Mouse (Mus musculus): ENCODE data around the gene Gm13083. TPM values are rescaled to one million over a fixed set of nuclear protein-coding genes. Genes with fewer than 3 reads are reported as not detected.
"Not testable (repeated sequence)": the region's sequence is repeated elsewhere in the genome, so short reads cannot be mapped to it uniquely, and the experiment has no call there.

Gene Gm13083
- not detected in 2 replicates for polyA plus RNA-seq (2012; rRNA removed)

DNA sequence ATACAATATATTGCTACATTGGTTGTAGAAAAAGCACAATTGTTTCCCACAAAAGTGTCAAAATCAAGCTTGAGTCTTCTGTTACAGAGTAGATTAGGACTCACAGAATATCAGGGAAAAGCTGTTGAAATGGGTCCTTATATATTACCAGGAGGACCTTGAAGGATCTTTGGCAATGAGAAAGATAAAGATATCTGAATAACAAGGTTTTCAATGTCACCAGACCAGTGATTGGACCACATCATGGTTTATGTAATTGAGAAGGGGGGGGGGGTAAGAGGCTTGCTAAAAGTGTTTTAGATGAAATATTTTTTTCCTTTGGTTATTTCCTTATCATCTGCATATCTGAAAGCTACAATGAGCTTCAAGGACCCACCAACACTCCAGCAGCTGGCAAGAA, at the start of gene Gm13083:
Gm13083 (plus strand) TSS at position 301 of the 400 bp plus-strand sequence.
- H3K27me3 ChIP-seq (ENCODE audit: control insufficient read depth, insufficient read depth, low read length); H3K4me3 ChIP-seq (ENCODE audit: control insufficient read depth, low read depth, low read length); H3K36me3 ChIP-seq (ENCODE audit: control insufficient read depth, insufficient read depth, low read length); H3K27ac ChIP-seq (ENCODE audit: control insufficient read depth, insufficient read depth, low read depth, low read length); H3K4me1 ChIP-seq (ENCODE audit: control insufficient read depth, insufficient read depth, low read length): not testable (repeated sequence)

DNA sequence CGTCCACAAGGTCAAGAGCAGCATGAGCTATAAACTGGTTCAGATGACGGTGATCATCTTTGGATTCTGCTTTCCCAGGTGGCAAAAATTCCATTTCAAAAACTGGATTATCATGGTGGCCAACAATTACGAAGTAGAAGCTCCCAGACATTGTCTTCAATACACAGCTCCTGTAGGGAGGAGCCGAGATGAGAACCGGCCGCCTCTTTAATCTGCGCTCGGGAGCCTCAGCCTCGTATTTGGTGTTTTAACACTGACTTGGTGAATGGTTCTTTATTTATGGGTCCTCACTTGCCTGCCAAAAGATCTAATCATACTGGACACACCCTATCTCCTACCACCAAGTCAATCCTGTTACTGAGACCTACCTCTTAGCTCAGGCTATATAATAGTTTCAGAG, 2.9 kb upstream of the Gm13083 start:
- H3K36me3 ChIP-seq (ENCODE audit: control insufficient read depth, insufficient read depth, low read length); H3K27ac ChIP-seq (ENCODE audit: control insufficient read depth, insufficient read depth, low read depth, low read length); H3K4me3 ChIP-seq (ENCODE audit: control insufficient read depth, low read depth, low read length); H3K4me1 ChIP-seq (ENCODE audit: control insufficient read depth, insufficient read depth, low read length); H3K27me3 ChIP-seq (ENCODE audit: control insufficient read depth, insufficient read depth, low read length): not testable (repeated sequence)

- not testable (repeated sequence) for H3K4me1 ChIP-seq (ENCODE audit: control insufficient read depth, insufficient read depth, low read length); H3K36me3 ChIP-seq (ENCODE audit: control insufficient read depth, insufficient read depth, low read length); H3K27ac ChIP-seq (ENCODE audit: control insufficient read depth, insufficient read depth, low read depth, low read length); H3K4me3 ChIP-seq (ENCODE audit: control insufficient read depth, low read depth, low read length); H3K27me3 ChIP-seq (ENCODE audit: control insufficient read depth, insufficient read depth, low read length)
These were observed 3.3 kb downstream of the Gm13083 start for GRCm38 (mm10) chr4:143618101-143618500.

- H3K36me3 ChIP-seq (ENCODE audit: control insufficient read depth, insufficient read depth, low read length); H3K4me1 ChIP-seq (ENCODE audit: control insufficient read depth, insufficient read depth, low read length): not testable (repeated sequence)
These were observed 42.3 kb downstream of the Gm13083 start, which contains the start of gene Gm13088 for GRCm38 (mm10) chr4:143657146-143657545. TSS of gene Gm13088 (minus strand) at chr4:143657246.

More at GRCm38 (mm10) chr4:143657146-143657545, 42.3 kb downstream of the Gm13083 start, which contains the start of gene Gm13088:
- not testable (repeated sequence) for H3K27me3 ChIP-seq (ENCODE audit: control insufficient read depth, insufficient read depth, low read length); H3K27ac ChIP-seq (ENCODE audit: control insufficient read depth, insufficient read depth, low read depth, low read length); H3K4me3 ChIP-seq (ENCODE audit: control insufficient read depth, low read depth, low read length)

Other genes with a start within 250 kb of the Gm13083 start
- gene Pramel1, start 220.6 kb upstream of the Gm13083 start, polyA plus RNA-seq (2012; rRNA removed), result 9.3 and 12.3 TPM in 2 replicates
- gene Pramef8, start 202.6 kb upstream of the Gm13083 start, polyA plus RNA-seq (2012; rRNA removed), result 9.8 and 10.3 TPM in 2 replicates
- 0.07 and 0.15 TPM in 2 replicates for gene Oog4, start 164.7 kb upstream of the Gm13083 start, polyA plus RNA-seq (2012; rRNA removed)
- not detected in 2 replicates for gene Gm13043, start 103.7 kb upstream of the Gm13083 start, polyA plus RNA-seq (2012; rRNA removed)
- not detected in 2 replicates for gene Gm13040, start 79.0 kb upstream of the Gm13083 start, polyA plus RNA-seq (2012; rRNA removed)
- gene BC080695, start 63.3 kb upstream of the Gm13083 start, polyA plus RNA-seq (2012; rRNA removed), result not detected in 2 replicates
- not detected in 2 replicates for gene Gm13057, start 63.3 kb upstream of the Gm13083 start, polyA plus RNA-seq (2012; rRNA removed)
- not detected in 2 replicates for gene Gm13088, start 42.2 kb downstream of the Gm13083 start, polyA plus RNA-seq (2012; rRNA removed)
- gene Gm13089, start 87.7 kb downstream of the Gm13083 start, polyA plus RNA-seq (2012; rRNA removed), result not detected in 2 replicates
- gene Gm13078, start 104.5 kb downstream of the Gm13083 start, polyA plus RNA-seq (2012; rRNA removed), result not detected in 2 replicates
- gene Gm13023, start 174.3 kb downstream of the Gm13083 start, polyA plus RNA-seq (2012; rRNA removed), result not detected in 2 replicates
- gene Gm13084, start 201.1 kb downstream of the Gm13083 start, polyA plus RNA-seq (2012; rRNA removed), result not detected in 2 replicates
- gene Gm13103, start 231.5 kb downstream of the Gm13083 start, polyA plus RNA-seq (2012; rRNA removed), result not detected in 2 replicates